Mouse (Mus musculus) T-helper 1 cell (primary cell): Measurements from ENCODE around the gene Cela2a.

Source experiments
- in situ Hi-C: fragments of 300-600 bp; cut with MboI, MseI; formaldehyde crosslinking; loops from one replicate; pipeline ENCODE4 v1.15.1; 2025; ENCODE audit warnings: high pct_unique_total_duplicates

Cela2a gene

DNA sequence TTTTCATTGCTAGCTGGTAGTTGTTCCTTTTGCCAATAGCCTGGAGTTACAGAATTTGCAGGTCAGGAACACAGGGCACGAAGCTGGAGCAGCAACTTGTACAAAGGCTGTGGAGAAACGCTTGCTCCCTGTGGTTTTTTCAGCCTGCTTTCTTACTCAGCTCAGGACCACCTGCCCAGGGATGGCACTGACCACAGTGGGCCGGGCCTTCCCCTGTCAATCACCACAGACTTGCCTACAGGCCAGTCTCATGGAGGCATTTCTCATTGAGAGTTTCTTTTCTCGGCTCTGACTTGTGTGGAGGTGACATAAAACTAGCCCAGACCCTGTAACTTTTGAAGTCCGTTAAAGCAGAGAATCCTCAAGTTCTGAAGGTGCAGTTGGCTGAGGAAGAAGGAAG is 28.4 kb downstream of the Cela2a start:
- in situ Hi-C loops = loop anchor here (25.0 kb wide), 1 partner anchor 1615 kb away; the partner anchor contains the start of gene Pramef8

DNA sequence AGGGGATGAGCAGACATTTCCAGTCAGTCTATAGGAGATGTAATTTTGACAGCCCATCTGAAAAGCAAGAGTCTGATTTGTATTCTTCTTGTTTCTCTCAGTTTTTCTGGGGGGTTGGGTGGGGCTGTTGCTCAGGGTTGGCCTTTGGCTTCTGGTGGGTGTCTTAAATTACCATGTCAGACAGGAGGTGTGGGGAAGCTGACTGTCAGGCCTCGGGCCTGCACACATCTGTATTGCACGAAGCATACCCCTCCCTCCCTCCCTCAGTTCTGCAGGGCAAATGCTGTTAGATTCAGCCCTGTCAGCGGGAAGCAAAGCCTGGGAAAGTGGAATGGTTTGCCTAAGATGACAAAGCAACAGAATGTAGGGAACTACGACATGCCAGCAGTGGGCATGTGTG is 29.0 kb downstream of the Cela2a start:
- in situ Hi-C loops = loop anchor here (25.0 kb wide), 1 partner anchor 1615 kb away; the partner anchor contains the start of gene Pramef8

DNA sequence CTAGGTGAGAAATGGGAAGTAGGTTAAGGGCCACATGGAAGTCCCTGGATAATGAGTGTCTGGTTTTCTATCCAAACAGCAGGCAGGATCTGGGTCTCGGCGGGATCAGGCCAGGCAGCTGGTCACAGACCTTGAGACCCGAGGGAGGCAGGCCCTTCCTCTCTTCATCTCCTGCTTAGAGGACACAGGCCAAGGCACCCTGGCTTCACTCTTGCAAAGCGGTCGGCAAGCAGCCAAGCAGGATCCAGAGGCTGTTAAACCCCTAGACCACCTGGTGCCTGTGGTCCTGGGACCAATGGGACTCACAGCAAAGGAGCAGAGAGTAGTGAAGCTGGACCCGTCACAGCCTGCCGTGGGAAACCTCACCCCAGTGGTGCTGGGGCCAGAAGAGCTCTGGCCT is 29.6 kb downstream of the Cela2a start:
- in situ Hi-C loops = loop anchor here (25.0 kb wide), 1 partner anchor 1616 kb away; the partner anchor contains the start of gene Pramef8

DNA sequence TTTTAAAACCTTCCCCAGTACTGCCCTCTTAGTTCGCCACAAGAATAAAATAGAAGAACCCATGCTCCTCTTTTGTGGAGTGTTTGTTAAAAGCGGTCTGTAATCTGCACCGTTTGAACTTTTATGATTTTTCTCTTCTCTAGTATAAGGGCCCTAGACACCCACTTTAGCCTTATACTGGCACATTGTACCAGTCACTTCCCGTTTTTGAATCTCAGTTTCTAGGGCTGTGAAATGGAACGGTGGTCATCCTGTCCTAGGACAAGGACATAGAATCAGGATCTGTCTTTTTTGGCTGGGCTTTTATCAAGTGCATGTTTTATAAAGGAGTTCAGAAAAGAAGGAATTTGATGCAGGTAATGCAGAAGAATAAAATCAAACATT is 31.8 kb downstream of the Cela2a start:
- in situ Hi-C loops = loop anchor here (5.0 to 25.0 kb wide), 2 partner anchors 57 to 1618 kb away; partner anchors contain the start of gene Pramef8

DNA sequence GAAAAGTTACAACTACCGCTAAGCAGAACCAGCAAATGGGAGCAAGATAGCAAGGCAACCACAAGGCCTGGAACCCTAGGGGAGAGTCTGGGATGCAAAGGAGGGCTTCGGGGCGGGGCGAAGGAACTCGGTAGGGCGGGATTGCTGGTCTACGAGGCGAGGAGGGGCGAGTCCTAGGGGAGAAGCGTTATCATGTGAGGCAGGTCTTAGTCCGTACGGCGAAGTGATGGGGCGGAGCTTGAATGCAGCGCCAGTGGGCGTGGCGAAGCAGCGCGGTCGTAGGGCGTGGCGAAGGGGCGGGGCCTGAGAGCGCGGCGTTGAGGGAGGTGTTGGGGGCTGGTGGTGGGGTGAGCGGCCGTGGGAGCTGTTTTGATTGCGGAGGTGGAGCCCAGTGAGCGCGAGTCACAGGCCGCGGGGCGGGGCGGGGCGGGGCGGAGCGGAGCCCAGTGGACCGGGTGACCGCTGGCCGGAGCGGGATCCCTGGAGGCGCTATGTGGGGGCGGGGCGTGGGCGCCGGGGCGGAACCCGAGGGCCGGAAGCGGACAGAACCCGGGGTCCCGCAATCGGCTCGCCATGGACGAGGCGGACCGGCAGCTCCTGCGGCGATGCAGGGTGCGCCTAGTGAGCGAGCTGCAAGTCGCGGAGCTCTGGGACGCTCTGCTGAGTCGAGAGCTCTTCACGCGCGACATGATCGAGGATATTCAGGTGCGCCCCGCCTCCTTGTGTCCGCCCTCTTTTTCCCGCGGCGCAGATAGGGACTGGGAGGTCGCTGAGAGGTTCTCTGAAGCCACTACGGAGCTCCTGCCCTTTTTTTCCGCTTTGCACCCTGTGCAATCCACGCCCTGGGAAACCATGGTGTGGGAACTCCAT is 32.4 kb downstream of the Cela2a start, which contains the start of gene Casp9:
Gene Casp9 (plus strand): TSS at position 331 of the 870 bp plus-strand sequence.
- in situ Hi-C loops = loop anchor here (5.0 to 25.0 kb wide), 2 partner anchors 56 to 1619 kb away; partner anchors contain the start of gene Pramef8

DNA sequence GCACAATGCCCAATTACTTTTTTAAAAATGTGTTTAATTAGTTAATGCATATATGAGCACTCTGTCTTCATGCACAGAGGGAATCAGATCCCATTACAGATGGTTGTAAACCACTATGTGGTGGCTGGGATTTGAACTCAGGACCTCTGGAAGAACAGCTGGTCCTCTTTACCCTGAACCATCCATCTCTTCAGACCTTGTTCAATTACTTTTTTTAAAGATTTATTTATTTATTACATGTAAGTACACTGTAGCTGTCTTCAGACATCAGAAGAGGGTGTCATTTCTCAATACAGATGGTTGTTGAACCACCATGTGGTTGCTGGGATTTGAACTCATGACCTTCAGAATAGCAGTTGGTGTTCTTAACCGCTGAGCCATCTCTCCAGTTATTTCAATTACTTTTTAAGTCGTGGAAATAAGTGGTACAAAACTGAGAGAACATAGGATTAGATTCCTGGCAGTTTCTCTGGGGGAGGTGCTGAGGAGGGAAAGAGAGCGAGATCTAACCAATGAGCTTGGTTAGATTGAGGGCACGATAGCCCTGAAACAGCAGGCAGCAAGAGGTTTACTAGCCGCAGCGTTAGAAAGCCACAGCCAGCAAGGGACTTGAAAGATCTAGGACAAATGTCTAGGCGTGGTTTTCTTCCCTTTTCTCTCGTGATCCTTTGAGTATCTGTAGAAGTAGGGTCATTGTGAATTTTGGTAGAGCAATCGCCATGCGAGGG is 33.2 kb downstream of the Cela2a start:
- in situ Hi-C loops = loop anchor here (5.0 to 25.0 kb wide), 2 partner anchors 55 to 1620 kb away; partner anchors contain the start of gene Pramef8

DNA sequence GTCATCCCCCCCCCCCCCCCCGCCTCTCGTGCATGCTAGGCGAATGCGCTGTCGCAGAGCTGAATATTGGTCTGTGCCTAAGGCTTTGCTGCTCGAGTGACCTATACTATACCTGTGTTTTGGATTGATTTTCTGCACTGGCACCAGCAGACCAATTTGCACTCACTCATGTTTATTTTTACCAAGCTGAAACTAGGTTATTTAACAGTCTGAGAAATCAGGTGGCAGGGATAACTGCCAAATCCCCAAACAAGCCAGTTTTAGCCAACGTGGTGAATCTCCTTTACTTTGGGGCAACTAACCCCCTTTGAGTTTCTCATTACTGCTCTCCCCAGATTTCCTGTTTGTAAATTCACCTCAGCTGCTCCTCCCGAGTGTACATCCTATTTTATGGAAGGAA is 34.0 kb downstream of the Cela2a start:
- in situ Hi-C loops = loop anchor here (5.0 to 25.0 kb wide), 2 partner anchors 55 to 1620 kb away; partner anchors contain the start of gene Pramef8

DNA sequence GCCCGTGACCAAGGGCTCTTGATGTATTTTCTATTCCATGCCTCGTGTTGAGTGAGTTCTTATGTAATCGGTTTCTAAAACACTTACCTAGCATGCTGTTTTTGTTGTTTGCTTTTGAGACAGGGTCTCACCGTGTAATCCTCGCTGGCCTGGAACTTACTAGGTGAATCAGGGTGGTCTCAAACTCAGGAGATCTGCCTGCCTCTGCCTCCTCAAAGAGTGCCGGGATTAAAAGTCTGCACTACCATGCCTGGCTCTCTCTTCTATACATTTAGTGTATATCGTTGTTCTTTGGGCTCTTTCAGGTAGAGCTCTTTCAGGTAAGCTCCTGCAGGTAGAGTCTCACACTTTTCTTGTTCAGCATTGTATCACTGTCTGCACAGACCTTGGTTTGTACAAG is 34.5 kb downstream of the Cela2a start:
- in situ Hi-C loops = loop anchor here (5.0 to 25.0 kb wide), 2 partner anchors 54 to 1621 kb away; partner anchors contain the start of gene Pramef8

DNA sequence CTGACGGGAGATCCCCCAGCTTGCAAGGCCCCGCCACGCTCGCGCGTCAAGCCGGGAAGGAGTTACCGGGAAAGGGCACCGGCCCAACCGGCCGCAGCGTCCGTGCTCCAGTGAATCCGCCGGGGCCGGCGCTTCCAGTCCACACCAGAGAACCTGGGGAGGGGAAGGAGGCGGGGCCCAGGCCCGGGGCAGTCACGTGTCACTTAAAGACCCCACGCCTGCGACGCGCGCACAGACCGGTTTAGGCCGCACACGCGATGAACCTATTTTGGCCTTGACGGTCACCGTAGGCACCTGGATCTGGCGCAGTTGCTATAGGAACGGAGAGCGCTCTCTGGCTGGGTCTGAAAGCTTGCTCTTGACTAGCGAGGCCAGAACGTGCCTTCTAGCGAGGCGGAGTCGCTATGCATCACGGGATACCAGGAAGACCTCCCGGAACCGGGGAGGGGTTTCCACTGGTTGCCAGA is 35.4 kb downstream of the Cela2a start, which contains the start of gene Dnajc16:
Gene Dnajc16 (minus strand): TSS at position 408 of the 467 bp plus-strand sequence.
- in situ Hi-C loops = loop anchor here (5.0 to 25.0 kb wide), 2 partner anchors 53 to 1622 kb away; partner anchors contain the start of gene Pramef8

DNA sequence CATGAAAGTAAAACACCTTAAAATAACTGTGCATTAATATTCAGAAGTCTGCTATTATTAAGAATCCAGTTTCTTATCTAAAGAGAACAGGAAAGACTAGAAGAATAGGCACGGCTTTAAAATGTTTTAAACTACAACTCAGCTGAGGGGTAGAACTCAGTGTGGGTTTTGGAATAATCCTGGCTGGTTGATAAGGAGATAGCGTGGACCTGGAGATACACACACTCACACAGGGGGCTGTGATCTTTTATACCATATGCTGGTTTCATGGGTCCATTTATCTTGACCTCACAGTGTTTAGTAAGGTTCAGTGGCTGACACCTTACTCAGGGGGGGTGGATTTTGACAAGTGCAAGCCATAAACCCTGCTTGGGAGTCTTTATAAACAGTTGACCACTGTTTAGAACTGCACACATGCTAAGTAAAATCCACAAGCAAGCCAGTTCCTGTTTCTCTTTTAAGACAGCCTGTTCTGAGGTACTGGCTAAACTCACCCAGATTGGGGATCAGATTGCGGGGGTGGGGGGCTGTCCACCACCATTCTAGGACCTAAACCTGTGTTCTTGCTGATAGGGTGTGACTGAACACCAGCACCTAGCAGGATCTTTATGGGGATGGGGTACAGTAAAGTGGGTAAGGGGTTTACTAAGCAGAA is 36.3 kb downstream of the Cela2a start:
- in situ Hi-C loops = loop anchor here (5.0 to 25.0 kb wide), 2 partner anchors 52 to 1623 kb away; partner anchors contain the start of gene Pramef8

DNA sequence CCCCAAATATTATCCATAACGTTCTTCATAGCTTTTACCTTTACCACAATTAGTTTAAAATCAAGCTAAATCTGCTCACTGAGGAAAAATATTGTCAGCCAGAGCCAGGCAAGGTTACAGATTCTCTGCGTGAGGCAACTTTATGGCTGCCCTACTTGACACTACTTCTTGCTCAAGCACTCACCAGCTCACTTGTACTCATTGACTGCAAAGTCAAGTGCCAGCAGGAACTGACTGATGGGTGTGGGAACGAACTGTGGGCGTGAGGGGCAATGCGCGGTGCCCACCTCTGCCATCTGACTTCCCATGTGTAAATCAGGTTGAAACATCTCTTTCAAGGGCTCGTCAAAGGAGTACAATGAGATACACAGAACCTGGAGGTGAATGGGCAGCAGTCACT is 38.5 kb downstream of the Cela2a start:
- in situ Hi-C loops = loop anchor here (25.0 kb wide), 1 partner anchor 1625 kb away; the partner anchor contains the start of gene Pramef8

DNA sequence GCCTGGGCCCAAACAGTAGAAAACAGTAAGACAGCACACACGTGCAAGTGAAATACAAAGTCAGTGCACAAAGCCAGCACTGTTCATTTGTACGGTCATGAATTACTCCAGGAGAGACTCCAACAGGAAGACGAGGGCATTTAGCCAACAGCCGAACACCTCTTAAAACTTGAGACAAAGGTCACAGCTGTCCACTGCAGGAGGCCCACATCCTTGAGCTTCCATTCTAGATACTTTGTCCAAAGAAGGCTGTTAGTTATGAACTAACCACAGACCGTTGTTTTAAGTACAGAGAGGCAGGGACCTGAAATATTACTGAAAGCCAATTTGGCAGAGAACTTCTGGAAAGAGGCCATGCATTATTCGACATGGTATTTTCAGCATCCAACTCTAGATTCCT is 38.9 kb downstream of the Cela2a start:
- in situ Hi-C loops = loop anchor here (25.0 kb wide), 1 partner anchor 1625 kb away; the partner anchor contains the start of gene Pramef8

DNA sequence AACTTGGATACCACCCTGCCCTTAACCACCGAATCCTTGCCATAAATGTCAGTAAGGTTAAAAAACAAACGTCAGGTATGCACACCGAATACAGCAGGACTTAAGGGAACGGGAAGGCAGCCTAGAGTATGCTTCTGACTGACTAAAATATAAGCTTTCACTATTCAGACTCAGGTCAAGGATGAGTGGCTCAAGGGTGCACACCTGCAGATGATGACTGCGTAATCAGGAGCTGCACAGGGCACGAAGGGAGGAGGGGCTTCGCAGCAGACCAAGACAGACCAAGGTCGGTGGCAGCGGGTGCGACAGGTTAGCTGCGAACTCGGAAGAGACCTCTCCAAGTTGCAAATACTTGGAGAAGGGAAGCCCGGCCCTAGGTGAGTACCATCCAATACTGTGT is 39.8 kb downstream of the Cela2a start:
- in situ Hi-C loops = loop anchor here (25.0 kb wide), 1 partner anchor 1626 kb away; the partner anchor contains the start of gene Pramef8

DNA sequence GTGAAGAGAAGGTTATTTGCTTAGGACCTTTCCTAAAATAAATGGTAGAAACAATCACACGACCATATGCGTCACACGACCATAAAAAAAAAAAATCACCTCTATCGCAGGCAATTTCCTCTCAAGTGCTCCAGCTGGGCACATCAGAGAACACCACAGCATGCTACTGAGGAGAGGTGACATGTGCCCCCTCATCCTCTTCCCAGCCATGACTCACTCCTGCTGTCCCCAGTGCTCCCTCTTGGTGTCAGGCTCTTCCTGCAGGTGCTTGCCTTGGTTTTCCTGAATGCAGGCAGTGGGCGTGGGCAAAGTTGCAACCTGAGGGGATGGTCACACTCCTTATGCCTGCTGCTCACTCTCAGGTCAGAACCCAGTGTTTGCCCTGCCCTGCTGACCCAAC is 41.1 kb downstream of the Cela2a start:
- in situ Hi-C loops = loop anchor here (25.0 kb wide), 1 partner anchor 1627 kb away; the partner anchor contains the start of gene Pramef8

DNA sequence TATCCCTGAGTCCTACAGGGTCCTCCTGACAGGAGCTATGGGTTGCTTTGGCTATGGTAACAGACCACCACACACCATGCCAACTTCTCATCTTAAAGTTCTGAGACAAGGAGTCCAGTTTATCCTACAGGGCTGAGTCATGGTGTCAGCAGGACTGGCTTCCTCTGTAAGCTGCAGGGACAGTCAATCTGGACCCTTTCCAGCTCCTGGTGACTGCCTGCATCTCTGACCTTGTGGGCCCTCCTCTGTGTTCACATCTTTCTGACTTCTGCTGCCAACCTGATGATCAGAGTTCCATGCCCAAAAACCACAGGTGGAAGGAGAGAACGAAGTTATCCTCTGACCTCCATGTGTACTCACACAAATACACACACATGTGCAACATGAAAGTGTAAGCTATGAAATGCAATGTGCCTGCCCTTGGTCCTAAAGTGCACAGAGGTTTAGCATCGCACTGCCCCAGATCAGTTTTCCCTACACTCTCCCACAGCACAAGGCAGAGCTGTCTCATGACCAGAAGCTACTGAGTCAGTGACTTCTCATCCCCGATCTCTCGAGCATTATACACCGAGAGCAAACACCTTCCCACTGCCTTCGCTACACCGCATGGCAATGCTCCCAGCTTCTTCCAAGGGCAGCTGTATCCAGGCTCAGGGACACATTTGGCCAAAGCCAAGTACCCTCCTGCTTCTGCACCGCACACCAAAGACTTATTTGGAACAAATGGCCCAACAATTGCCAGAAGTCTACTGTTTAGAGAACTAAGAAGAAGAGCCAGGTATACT is 44.6 kb downstream of the Cela2a start:
- in situ Hi-C loops = loop anchor here (25.0 kb wide), 1 partner anchor 1631 kb away; the partner anchor contains the start of gene Pramef8

DNA sequence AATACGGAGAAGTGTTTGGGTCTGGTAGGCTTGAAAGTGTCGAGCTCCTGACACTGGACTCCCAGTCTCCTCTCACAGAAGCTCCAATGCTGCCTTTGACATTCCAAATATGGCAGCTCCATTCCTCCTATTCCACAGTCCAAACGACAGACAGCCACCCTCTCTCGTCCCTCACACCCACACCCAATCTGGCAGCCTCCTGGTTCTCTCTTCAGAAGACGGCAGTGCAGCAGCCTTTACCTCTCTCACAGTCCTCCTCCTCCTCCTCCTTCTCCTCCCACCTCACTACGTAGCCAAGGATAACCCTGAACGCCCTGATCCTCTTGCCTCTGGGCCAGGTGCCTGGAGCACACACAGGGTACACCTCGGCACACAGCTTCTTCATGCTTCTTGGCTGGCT is 46.1 kb downstream of the Cela2a start:
- in situ Hi-C loops = loop anchor here (25.0 kb wide), 1 partner anchor 1632 kb away; the partner anchor contains the start of gene Pramef8

DNA sequence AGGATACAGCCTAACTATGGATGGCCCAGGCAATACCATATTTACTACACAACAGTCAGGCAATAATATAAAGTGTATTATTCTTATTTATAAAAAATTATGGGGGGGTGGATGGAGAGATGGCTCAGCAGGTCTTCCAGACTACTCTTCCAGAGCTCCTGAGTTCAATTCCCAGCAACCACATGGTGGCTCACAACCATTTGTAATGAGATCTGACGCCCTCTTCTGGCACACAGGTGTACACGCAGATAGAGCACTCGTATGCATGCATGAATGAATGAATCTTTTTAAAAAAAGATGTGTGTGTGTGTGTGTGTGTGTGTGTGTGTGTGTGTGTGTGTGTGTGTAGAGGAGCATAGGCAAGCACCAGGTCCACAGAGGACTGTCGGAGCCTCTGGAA is 52.9 kb downstream of the Cela2a start:
- in situ Hi-C loops = loop anchor here (5.0 kb wide), 1 partner anchor 91 kb away; no protein-coding TSS in a partner anchor

DNA sequence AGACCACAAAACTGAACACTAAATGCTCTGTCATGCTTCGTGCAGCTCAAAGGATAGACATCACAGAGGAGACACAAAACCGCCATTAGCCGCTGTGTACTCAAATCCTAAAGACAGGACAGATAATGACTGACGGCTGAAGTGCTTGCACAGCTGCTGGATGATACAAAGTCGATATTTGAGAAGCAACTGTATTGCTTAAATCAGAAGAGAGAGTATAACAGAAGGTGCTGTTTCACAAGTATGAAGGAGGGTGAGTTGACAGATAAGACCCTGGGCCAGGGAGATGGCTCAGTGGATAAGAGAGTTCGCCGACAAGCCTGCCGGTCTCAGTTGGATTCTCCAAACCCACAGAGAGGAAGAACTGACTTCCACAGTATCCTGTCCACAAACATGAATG is 54.1 kb downstream of the Cela2a start:
- in situ Hi-C loops = loop anchor here (5.0 kb wide), 1 partner anchor 90 kb away; no protein-coding TSS in a partner anchor

DNA sequence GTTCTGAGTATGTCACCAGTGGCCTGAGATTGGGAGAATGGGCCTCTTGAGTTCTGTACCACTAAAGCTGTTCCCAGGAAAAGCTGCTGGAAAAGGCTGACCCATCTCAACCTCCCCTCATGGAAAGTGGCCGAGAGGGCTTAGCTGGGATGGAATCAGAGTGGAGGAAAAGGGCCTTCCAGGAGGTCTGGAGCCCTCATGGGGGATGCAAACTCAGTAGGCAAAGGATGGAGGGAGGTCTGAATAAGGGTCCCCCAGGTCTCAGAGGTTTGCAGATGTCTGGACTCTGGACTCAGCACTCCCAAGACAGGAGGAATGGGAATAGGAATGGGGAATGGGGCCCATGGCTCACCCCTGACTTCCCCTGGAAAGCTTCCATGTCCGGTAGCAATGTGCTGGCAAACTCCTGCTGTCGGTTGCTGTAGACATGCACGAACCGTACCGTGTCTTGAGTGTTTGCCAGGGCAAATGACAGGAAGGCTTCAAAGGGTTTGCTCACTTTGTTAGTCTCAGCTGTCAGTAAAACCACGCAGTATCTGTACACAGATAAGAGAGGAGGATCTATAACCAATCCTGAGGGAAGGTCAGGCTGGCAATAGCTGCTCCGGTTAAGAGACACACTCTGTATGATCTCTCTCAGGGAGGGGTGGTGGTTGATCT is 56.3 kb downstream of the Cela2a start:
- in situ Hi-C loops = loop anchor here (5.0 kb wide), 1 partner anchor 87 kb away; no protein-coding TSS in a partner anchor
